Mouse (Mus musculus): ENCODE results near the gene Hnrnpl. TPM values are rescaled to one million over a fixed set of nuclear protein-coding genes. Genes with fewer than 3 reads are reported as not detected.

Hnrnpl gene
- polyA plus RNA-seq, 1 experiment from 2014 or later: 154 TPM

DNA sequence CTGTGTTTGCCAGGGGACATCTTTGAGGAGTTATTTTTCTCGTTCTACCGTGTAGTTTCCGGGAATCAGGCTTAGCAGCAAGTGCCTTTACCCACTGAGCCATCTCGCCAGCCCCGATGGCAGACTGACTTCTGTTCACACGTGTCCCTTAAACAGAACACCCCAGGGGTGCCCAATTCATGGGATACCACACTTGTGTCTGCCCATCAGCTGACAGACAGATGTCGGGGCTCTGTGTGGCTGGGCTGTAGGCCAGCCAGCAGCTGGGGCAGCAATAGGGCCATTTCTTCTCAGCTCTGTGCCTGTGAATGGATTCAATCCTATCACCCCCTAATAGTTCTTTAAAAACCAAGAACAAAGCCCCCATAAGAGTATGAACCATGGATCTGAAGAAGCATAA lies 33.2 kb upstream of the Hnrnpl start:
- H3K27me3 ChIP-seq (replicated peaks; ENCODE audit: insufficient read depth, low read length): no peaks in the 10 kb centered on the region
- no peak overlapping the region for H3K9ac ChIP-seq (replicated peaks; ENCODE audit: low read depth)
- DNase-seq (ENCODE audit: low spot score): no peak
- WGBS: 90% methylated on average over 7 of the region's 7 CpGs
- H3K27ac ChIP-seq (ENCODE audit: low read length): no peak overlapping the region
- no peak overlapping the region for H3K4me2 ChIP-seq (replicated peaks; ENCODE audit: low read depth, low read length)
- H3K4me1 ChIP-seq (ENCODE audit: insufficient read depth, low read depth, low read length): no peaks in the 10 kb centered on the region
- H3K9me3 ChIP-seq (ENCODE audit: low read length): no peaks in the 10 kb centered on the region
- TF ChIP-seq EP300 (IDR thresholded peaks at IDR 0.05): no peak
- ATAC-seq: no peak
- H3K36me3 ChIP-seq (ENCODE audit: insufficient read depth, low read length): no peaks in the 10 kb centered on the region
- H3K4me3 ChIP-seq (ENCODE audit: low read depth, low read length): no peak overlapping the region

DNA sequence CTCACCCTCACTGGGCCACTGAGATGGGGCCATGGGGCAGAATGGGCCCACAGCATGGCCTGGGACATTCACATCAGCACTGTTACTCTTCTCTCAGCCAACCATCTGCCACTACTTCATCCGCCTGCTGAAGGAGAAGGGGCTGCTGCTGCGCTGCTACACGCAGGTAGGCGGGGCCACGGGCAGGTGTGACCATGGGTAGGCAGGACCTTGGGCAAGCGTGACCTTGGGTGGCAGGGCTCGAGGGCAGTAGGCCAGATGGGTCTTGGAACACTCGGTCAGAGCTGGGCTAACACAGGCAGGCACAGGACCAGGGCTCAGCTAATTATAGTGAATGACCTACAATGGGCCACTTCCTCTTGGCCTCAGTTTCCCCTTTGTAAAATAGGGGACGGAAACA lies 29.5 kb upstream of the Hnrnpl start:
- 82% methylated on average over 9 of the region's 9 CpGs for WGBS
- H3K27me3 ChIP-seq (replicated peaks; ENCODE audit: insufficient read depth, low read length): no peaks in the 10 kb centered on the region
- H3K9ac ChIP-seq (replicated peaks; ENCODE audit: low read depth): no peak overlapping the region
- no peak overlapping the region for H3K4me3 ChIP-seq (ENCODE audit: low read depth, low read length)
- no peak for ATAC-seq
- H3K27ac ChIP-seq (ENCODE audit: low read length): no peak overlapping the region
- no peak overlapping the region for H3K4me2 ChIP-seq (replicated peaks; ENCODE audit: low read depth, low read length)
- H3K4me1 ChIP-seq (ENCODE audit: insufficient read depth, low read depth, low read length): no peaks in the 10 kb centered on the region
- no peak for DNase-seq (ENCODE audit: low spot score)
- TF ChIP-seq CTCF (IDR thresholded peaks at IDR 0.05) (no peak), EP300 (IDR thresholded peaks at IDR 0.05) (no peak)
- H3K36me3 ChIP-seq (ENCODE audit: insufficient read depth, low read length): no peaks in the 10 kb centered on the region
- H3K9me3 ChIP-seq (ENCODE audit: low read length): no peaks in the 10 kb centered on the region

DNA sequence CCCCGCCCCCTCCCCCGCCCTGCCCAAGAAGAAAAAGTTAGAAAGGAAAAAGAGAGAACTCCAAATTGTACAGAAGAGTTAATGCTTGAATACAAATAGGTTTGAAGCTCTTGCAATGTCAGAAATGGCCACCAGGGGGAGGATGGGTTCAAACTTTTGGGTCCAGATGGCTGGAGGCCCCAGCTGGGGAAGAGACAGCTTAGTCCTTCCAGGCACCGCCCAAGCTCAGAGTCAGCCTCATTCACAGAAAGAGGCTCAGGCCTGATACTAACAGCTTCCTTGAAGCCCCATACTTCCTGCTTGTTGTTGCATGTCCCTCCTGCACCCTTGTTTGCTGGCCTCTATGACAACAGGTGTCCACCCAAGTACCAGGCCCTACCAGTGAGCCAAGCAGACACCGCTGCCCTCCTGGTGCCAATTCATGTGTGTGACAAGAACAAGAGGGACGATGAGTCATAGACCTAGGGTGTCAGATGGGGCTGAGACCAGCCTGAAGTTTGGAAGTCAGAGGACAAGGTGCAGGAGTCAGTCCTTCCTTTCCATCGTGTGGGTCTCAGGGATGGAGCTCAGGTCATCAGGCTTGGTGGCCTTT lies 28.2 kb upstream of the Hnrnpl start:
- H3K4me3 ChIP-seq (ENCODE audit: low read depth, low read length): no peak overlapping the region
- no peak overlapping the region for H3K4me2 ChIP-seq (replicated peaks; ENCODE audit: low read depth, low read length)
- H3K27ac ChIP-seq (ENCODE audit: low read length): no peak overlapping the region
- H3K4me1 ChIP-seq (ENCODE audit: insufficient read depth, low read depth, low read length): no peaks in the 10 kb centered on the region
- no peaks in the 10 kb centered on the region for H3K9me3 ChIP-seq (ENCODE audit: low read length)
- TF ChIP-seq CTCF (IDR thresholded peaks at IDR 0.05): peak; percentile 84
- TF ChIP-seq EP300 (IDR thresholded peaks at IDR 0.05): peak; percentile 20; the same call in 1 of the 2 replicates
- H3K27me3 ChIP-seq (replicated peaks; ENCODE audit: insufficient read depth, low read length): no peaks in the 10 kb centered on the region
- no peak overlapping the region for H3K9ac ChIP-seq (replicated peaks; ENCODE audit: low read depth)
- peak; percentile 92 for DNase-seq (ENCODE audit: low spot score)
- H3K36me3 ChIP-seq (ENCODE audit: insufficient read depth, low read length): no peaks in the 10 kb centered on the region; the same call in none of the 2 replicates
- 45% methylated on average over 6 of the region's 6 CpGs for WGBS
- peak; percentile 83 for ATAC-seq

DNA sequence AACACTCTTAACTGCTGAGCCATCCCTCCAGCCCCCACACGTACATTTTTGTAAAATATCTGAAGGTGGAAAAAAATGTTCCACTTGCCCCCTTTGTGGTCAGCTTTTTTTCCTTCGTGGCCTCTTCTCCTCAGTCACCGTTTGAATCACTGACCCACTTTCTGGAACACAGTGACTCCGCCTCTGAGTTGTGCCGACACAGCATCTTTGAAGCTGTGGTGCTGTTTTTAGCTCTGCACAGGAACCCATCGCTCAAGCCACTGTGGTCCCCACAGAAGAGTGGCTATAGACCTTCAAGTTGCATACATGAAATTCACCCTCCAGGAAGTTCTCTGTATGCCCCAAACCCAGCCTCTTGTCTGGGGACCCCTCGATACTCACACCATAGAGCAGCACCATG lies 27.5 kb upstream of the Hnrnpl start:
- Histone ChIP-seq H3K9me3 (ENCODE audit: low read length) (no peaks in the 10 kb centered on the region), H3K27me3 (replicated peaks; ENCODE audit: insufficient read depth, low read length) (no peaks in the 10 kb centered on the region), H3K36me3 (ENCODE audit: insufficient read depth, low read length) (no peaks in the 10 kb centered on the region; the same call in none of the 2 replicates), H3K4me2 (replicated peaks; ENCODE audit: low read depth, low read length) (no peak overlapping the region), H3K4me1 (ENCODE audit: insufficient read depth, low read depth, low read length) (no peaks in the 10 kb centered on the region), H3K27ac (ENCODE audit: low read length) (no peak overlapping the region), H3K4me3 (ENCODE audit: low read depth, low read length) (no peak overlapping the region), H3K9ac (replicated peaks; ENCODE audit: low read depth) (no peak overlapping the region)
- no peak for ATAC-seq
- TF ChIP-seq EP300 (IDR thresholded peaks at IDR 0.05): no peak
- no peak for TF ChIP-seq CTCF (IDR thresholded peaks at IDR 0.05)
- DNase-seq (ENCODE audit: low spot score): no peak
- WGBS: 72% methylated on average over 7 of the region's 7 CpGs

DNA sequence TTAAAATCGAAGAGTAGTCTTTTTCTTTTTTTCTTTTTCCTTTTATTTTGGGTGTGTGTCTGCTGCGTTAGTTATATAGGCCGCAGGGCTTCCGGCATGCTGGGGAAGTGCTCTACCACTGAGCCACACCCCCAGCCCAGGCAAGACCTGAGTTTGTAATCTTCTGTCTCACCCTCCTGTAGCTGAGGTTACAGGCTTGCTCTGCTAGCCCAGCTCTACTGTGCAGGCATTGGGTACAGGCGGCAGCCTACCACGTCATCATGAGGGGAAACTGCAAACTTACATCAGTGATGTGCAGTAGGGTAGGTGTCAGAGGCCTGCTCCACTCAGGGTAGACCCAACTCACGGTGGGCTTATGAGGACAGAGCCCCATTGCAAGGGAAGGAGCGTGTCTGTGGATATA lies 27.1 kb upstream of the Hnrnpl start:
- DNase-seq (ENCODE audit: low spot score) (no peak), ATAC-seq (no peak)
- H3K36me3 ChIP-seq (ENCODE audit: insufficient read depth, low read length): no peaks in the 10 kb centered on the region; the same call in none of the 2 replicates
- 85% methylated on average over 8 of the region's 8 CpGs for WGBS
- no peaks in the 10 kb centered on the region for H3K4me1 ChIP-seq (ENCODE audit: insufficient read depth, low read depth, low read length)
- no peaks in the 10 kb centered on the region for H3K9me3 ChIP-seq (ENCODE audit: low read length)
- TF ChIP-seq EP300 (IDR thresholded peaks at IDR 0.05) (no peak), CTCF (IDR thresholded peaks at IDR 0.05) (no peak)
- H3K9ac ChIP-seq (replicated peaks; ENCODE audit: low read depth): no peak overlapping the region
- no peak overlapping the region for H3K27ac ChIP-seq (ENCODE audit: low read length)
- no peaks in the 10 kb centered on the region for H3K27me3 ChIP-seq (replicated peaks; ENCODE audit: insufficient read depth, low read length)
- no peak overlapping the region for H3K4me2 ChIP-seq (replicated peaks; ENCODE audit: low read depth, low read length)
- no peak overlapping the region for H3K4me3 ChIP-seq (ENCODE audit: low read depth, low read length)

DNA sequence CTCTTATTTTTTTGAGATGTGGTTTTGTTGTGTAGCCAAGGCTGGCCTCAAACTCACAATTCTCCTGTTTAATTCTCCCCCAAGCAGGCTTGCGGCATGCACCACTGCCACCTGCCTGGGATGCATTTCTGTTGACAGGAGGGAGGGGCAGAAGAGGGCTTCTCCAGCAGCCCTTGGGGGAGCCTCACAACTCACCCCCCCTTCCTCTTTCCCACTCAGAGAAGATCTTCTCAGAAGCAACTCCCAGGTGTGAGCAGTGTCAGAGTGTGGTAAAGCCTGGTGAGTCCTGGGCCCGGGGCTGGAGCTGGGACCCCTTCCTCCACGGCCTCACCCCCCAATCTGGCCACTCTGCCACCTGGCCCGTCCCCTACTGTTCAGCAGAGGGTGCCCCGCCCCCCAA lies 23.2 kb upstream of the Hnrnpl start:
- Histone ChIP-seq H3K4me1 (ENCODE audit: insufficient read depth, low read depth, low read length) (no peaks in the 10 kb centered on the region), H3K27me3 (replicated peaks; ENCODE audit: insufficient read depth, low read length) (no peaks in the 10 kb centered on the region), H3K9me3 (ENCODE audit: low read length) (no peaks in the 10 kb centered on the region), H3K36me3 (ENCODE audit: insufficient read depth, low read length) (peaks cover 5% of the 10 kb centered on the region), H3K4me2 (replicated peaks; ENCODE audit: low read depth, low read length) (no peak overlapping the region), H3K27ac (ENCODE audit: low read length) (no peak overlapping the region), H3K4me3 (ENCODE audit: low read depth, low read length) (no peak overlapping the region), H3K9ac (replicated peaks; ENCODE audit: low read depth) (no peak overlapping the region)
- no peak for DNase-seq (ENCODE audit: low spot score)
- no peak for TF ChIP-seq CTCF (IDR thresholded peaks at IDR 0.05)
- TF ChIP-seq EP300 (IDR thresholded peaks at IDR 0.05): no peak
- no peak for ATAC-seq
- WGBS: 78% methylated on average over 4 of the region's 5 CpGs

DNA sequence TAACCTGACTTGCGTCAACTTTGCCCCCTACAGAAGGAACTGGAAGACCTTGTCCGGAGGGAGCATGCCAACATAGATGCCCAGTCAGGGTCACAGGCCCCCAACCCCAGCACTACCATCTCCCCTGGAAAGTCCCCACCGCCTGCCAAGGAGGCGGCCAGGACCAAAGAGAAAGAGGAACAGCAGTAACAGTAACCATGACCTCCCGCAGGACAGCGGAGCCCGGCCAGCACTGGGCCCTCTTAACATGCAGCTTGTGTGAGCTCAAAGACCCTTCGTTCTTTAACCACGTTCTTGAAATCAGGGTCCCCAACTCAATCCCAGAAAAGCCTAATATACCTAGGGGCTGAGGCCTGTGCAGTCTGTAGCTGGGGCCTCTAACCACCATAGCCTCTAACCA lies 20.5 kb upstream of the Hnrnpl start:
- Histone ChIP-seq H3K4me1 (ENCODE audit: insufficient read depth, low read depth, low read length) (no peaks in the 10 kb centered on the region), H3K9ac (replicated peaks; ENCODE audit: low read depth) (no peak overlapping the region), H3K4me2 (replicated peaks; ENCODE audit: low read depth, low read length) (no peak overlapping the region), H3K4me3 (ENCODE audit: low read depth, low read length) (no peak overlapping the region), H3K9me3 (ENCODE audit: low read length) (no peaks in the 10 kb centered on the region), H3K36me3 (ENCODE audit: insufficient read depth, low read length) (peaks cover 5% of the 10 kb centered on the region), H3K27me3 (replicated peaks; ENCODE audit: insufficient read depth, low read length) (no peaks in the 10 kb centered on the region), H3K27ac (ENCODE audit: low read length) (no peak overlapping the region)
- WGBS: 91% methylated on average over 9 of the region's 9 CpGs
- DNase-seq (ENCODE audit: low spot score): no peak
- ATAC-seq: no peak
- no peak for TF ChIP-seq CTCF (IDR thresholded peaks at IDR 0.05)
- no peak for TF ChIP-seq EP300 (IDR thresholded peaks at IDR 0.05)

All from lung, postnatal 0 days (tissue).